Mouse (Mus musculus): Measurements from ENCODE around the gene Tmem219. TPM values are rescaled to one million over a fixed set of nuclear protein-coding genes. Genes with fewer than 3 reads are reported as not detected.
A peak's percentile ranks its signal among the peaks of the same experiment; 100 is the strongest.

The Tmem219 gene
- polyA plus RNA-seq, 1 experiment, result 90.8 TPM

DNA sequence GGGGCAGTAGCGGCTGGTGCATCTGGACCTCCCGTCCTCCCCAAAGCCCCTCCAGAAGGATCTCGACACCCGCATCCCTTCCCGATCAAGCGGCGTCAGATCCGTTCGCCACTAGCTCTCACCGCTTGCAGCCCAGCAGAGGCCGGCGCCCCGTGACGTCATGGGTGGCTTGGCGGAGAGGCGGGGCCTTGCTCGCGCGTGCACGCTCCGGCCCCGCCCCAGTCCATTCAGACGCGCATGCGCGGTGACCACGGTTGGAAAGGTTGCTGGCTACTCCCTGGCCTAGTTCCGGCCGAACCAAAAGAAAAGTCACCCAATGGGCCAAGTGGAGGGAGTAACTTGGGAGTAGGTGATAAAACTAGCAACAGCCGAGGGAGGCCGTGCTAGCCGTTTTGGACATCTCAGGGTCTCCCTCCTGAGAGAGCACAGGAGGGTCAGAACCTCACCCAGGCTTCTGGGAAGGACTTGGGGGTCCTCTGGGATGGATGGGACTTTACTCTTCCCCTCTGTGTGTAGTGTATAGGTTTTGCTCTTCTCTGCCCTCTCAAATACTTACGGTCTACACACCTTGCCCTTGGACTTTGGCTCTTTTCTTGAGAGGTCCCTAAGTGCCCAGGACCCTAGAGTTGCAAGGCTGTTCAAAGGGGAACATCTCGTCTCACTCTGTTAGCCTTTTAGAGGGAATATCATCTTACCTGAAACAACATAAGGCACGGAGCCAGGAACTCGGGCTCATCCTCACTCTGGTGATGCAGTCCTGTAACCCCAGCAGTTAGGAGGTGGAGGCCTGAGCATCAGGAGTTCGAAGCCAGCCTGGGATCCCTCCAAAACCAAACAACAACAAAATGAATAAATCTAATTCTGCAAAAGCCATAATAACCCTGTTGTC lies 24.4 kb downstream of the Tmem219 start:
- TF ChIP-seq CTCF (conservative IDR thresholded peaks at IDR 0.05; ENCODE audit: insufficient read depth, insufficient read length, low read depth, low read length), result no peak
- peak; percentile 53 for TF ChIP-seq POLR2A (IDR thresholded peaks at IDR 0.05; ENCODE audit: low read depth, low read length)
- peak overlapping the region; percentile 73 for H3K4me3 ChIP-seq (ENCODE audit: insufficient read depth, low read depth, low read length)
- no peaks in the 10 kb centered on the region for H3K27me3 ChIP-seq (replicated peaks; ENCODE audit: control insufficient read depth, insufficient read depth, low read length)
- WGBS, result 8% methylated on average over 37 of the region's 37 CpGs
- peak overlapping the region; percentile 79 for H3K27ac ChIP-seq (ENCODE audit: insufficient read depth, low read depth, low read length)
- peaks cover 8% of the 10 kb centered on the region; the same call in 1 of the 2 replicates for H3K4me1 ChIP-seq (ENCODE audit: control insufficient read depth, insufficient read depth, low read length)
- no peaks in the 10 kb centered on the region for H3K36me3 ChIP-seq (ENCODE audit: control insufficient read depth, insufficient read depth, low read length)
- DNase-seq, result peak; percentile 98

DNA sequence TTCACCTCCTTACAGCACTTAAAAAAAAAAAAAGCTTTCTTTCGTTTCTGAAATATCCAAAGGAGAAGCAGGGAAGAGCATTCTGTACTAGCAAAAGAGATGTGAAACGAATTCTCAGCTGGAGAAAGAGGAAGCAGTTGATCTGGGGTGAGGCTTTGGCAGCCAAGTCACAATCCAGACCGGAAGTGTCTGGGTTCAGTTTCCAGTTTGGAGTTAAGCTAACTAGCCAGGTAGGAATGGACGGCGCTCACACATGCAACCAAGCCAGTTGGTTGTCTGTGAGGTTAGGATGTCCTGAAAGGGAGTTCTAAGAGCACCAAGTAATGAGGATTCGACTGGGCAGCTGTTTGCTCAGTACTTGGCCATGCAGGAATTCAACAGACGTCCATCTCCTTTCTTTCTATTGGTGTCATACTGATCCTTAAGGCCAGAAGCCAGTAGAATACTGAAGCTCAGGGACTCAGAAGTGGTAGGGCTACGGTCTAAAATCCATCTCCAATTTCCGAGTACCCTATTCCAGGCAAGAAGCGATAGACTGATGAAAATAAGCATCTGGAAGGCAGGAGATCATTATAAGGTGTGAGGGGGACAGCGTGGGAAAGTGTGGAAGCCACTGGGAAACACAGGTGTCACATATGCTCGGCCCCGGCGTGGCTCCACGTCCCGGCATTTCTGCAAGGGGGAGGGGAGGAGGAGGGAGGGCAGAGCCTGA lies 25.2 kb downstream of the Tmem219 start:
- DNase-seq, result peak; percentile 59
- peak overlapping the region; percentile 72 for H3K27ac ChIP-seq (ENCODE audit: insufficient read depth, low read depth, low read length)
- no peaks in the 10 kb centered on the region for H3K36me3 ChIP-seq (ENCODE audit: control insufficient read depth, insufficient read depth, low read length)
- TF ChIP-seq POLR2A (IDR thresholded peaks at IDR 0.05; ENCODE audit: low read depth, low read length) (no peak), CTCF (conservative IDR thresholded peaks at IDR 0.05; ENCODE audit: insufficient read depth, insufficient read length, low read depth, low read length) (no peak)
- H3K4me3 ChIP-seq (ENCODE audit: insufficient read depth, low read depth, low read length), result peak overlapping the region; percentile 73
- 10% methylated on average over 16 of the region's 16 CpGs for WGBS
- H3K27me3 ChIP-seq (replicated peaks; ENCODE audit: control insufficient read depth, insufficient read depth, low read length), result no peaks in the 10 kb centered on the region
- H3K4me1 ChIP-seq (ENCODE audit: control insufficient read depth, insufficient read depth, low read length), result peaks cover 8% of the 10 kb centered on the region; the same call in 1 of the 2 replicates

DNA sequence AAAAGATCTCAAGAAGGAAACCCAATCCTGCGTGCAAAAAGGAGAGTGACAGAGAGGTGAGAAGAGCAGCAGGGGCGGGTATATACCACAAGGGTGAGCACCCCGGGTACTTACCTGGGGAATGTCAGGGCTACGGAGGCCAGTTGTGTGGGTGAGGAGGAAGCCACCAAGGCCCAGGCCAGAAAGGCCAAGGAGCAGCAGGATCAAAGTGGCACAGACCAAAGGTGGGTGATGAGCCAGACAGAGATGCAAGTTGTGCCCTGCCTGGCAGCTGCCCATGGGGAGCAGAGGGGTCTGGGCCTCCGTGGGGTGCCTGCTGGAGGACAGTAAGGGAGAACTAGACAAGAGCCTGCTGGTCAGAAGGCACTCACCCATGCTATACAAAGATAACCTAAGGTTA lies 25.8 kb downstream of the Tmem219 start:
- peak overlapping the region; percentile 46 for H3K27ac ChIP-seq (ENCODE audit: insufficient read depth, low read depth, low read length)
- DNase-seq, result no peak
- no peaks in the 10 kb centered on the region for H3K27me3 ChIP-seq (replicated peaks; ENCODE audit: control insufficient read depth, insufficient read depth, low read length)
- no peak overlapping the region for H3K4me3 ChIP-seq (ENCODE audit: insufficient read depth, low read depth, low read length)
- peaks cover 8% of the 10 kb centered on the region; the same call in 1 of the 2 replicates for H3K4me1 ChIP-seq (ENCODE audit: control insufficient read depth, insufficient read depth, low read length)
- TF ChIP-seq CTCF (conservative IDR thresholded peaks at IDR 0.05; ENCODE audit: insufficient read depth, insufficient read length, low read depth, low read length) (no peak), POLR2A (IDR thresholded peaks at IDR 0.05; ENCODE audit: low read depth, low read length) (no peak)
- 78% methylated on average over 5 of the region's 5 CpGs for WGBS
- H3K36me3 ChIP-seq (ENCODE audit: control insufficient read depth, insufficient read depth, low read length), result no peaks in the 10 kb centered on the region

DNA sequence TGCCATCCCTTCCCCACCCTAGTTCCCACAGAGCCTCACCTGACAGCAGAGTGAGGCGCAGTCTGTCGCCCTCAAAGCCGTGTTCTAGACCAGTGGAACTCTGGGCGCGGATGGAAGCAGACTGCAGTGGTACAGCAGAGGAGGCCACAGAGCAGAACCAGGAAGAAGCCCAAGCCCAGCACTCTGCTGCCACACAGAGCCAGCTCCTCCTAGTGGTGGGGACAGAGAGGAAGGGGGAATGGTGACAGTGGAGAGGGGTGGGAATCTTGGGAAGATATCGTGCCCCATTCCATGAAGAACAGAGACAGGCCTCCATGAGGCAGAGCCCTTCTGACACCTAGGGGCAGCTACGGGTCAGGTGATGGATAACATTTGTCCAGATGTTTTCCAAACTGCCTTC lies 33.9 kb downstream of the Tmem219 start:
- Histone ChIP-seq H3K27ac (ENCODE audit: insufficient read depth, low read depth, low read length) (no peak overlapping the region), H3K4me3 (ENCODE audit: insufficient read depth, low read depth, low read length) (no peak overlapping the region), H3K27me3 (replicated peaks; ENCODE audit: control insufficient read depth, insufficient read depth, low read length) (no peaks in the 10 kb centered on the region), H3K4me1 (ENCODE audit: control insufficient read depth, insufficient read depth, low read length) (no peaks in the 10 kb centered on the region), H3K36me3 (ENCODE audit: control insufficient read depth, insufficient read depth, low read length) (no peaks in the 10 kb centered on the region; the same call in 1 of the 2 replicates)
- no peak for TF ChIP-seq POLR2A (IDR thresholded peaks at IDR 0.05; ENCODE audit: low read depth, low read length)
- peak; percentile 60 for TF ChIP-seq CTCF (conservative IDR thresholded peaks at IDR 0.05; ENCODE audit: insufficient read depth, insufficient read length, low read depth, low read length)
- 42% methylated on average over 7 of the region's 7 CpGs for WGBS
- DNase-seq, result peak; percentile 58

DNA sequence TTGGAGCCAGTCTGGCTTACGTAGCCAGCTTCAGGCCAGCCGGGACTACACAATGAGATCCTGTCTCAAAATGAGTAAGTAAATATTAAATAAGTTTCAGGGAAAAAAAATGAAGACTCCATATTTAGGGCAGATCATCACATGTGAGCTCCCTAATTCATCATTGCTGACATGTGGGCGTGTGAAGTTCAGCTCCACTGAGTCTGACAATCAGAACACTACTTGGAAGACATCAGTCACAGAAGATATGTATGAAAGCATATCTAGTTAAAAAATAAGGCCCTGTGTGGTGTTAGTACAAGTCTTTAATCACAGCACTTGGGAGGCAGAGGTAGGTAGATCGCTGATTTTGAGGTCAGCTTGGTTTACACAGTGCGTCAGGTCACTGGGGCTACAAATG lies 35.4 kb downstream of the Tmem219 start:
- H3K27me3 ChIP-seq (replicated peaks; ENCODE audit: control insufficient read depth, insufficient read depth, low read length), result no peaks in the 10 kb centered on the region
- H3K4me3 ChIP-seq (ENCODE audit: insufficient read depth, low read depth, low read length), result no peak overlapping the region
- peaks cover 3% of the 10 kb centered on the region; the same call in 1 of the 2 replicates for H3K4me1 ChIP-seq (ENCODE audit: control insufficient read depth, insufficient read depth, low read length)
- H3K27ac ChIP-seq (ENCODE audit: insufficient read depth, low read depth, low read length), result no peak overlapping the region
- 87% methylated on average over 5 of the region's 5 CpGs for WGBS
- no peaks in the 10 kb centered on the region; the same call in 1 of the 2 replicates for H3K36me3 ChIP-seq (ENCODE audit: control insufficient read depth, insufficient read depth, low read length)
- no peak for TF ChIP-seq CTCF (conservative IDR thresholded peaks at IDR 0.05; ENCODE audit: insufficient read depth, insufficient read length, low read depth, low read length)
- TF ChIP-seq POLR2A (IDR thresholded peaks at IDR 0.05; ENCODE audit: low read depth, low read length), result no peak
- no peak for DNase-seq

DNA sequence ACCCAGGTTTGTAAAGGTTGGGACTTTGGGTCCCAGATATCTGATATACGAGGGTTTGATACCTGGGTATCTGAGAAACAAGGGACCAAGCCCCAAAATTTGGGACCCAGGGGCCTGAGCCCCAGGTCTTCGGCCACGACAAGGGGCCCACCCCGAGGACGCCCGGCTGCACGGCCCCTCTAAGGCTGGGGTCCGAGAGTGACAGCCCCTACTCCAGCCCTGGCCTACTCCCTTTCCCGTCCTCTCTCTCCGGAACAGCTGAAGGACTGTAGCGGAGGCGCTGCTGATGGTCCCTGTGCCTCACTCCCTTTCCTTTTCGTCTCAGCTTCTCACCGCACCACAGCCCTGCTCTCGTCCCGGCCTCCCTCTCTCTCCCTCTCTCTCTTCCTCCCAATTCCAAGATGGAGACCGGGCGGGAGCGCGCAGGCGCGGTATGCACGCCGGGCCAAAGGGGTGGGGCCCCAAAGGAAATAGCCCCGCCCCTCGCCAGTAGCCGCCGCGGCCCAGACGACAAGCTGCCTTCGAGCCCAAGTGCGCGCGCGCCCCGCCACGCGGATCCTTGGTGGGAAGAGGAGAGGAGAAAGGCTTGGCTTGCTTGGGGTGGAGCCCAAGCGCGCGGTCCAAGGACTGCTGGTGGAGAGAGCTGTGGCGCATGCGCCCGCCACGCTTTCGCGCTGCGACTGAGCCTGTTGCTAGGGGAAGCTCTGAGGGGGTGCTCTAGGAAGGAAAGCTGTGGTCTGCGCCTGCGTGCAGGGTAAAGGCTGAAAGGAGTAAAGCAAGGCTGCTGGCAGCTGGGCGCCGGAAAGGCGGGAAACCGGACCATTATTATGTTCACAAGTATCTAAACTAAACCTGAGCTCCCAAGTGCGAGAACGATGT lies 38.2 kb downstream of the Tmem219 start, which contains the start of gene Taok2:
TSS of gene Taok2 (minus strand) at position 418 of the 879 bp plus-strand sequence.
- Histone ChIP-seq H3K27ac (ENCODE audit: insufficient read depth, low read depth, low read length) (peak within 1 kb of the TSS; percentile 95), H3K27me3 (replicated peaks; ENCODE audit: control insufficient read depth, insufficient read depth, low read length) (no peaks in the 10 kb centered on the region), H3K4me1 (ENCODE audit: control insufficient read depth, insufficient read depth, low read length) (peaks cover 7% of the 10 kb centered on the region; the same call in 1 of the 2 replicates), H3K4me3 (ENCODE audit: insufficient read depth, low read depth, low read length) (peak within 1 kb of the TSS; percentile 97), H3K36me3 (ENCODE audit: control insufficient read depth, insufficient read depth, low read length) (peaks cover 4% of the 10 kb centered on the region; the same call in 1 of the 2 replicates)
- under 1% methylated on average over 56 of the region's 56 CpGs for WGBS
- peak; percentile 99 for DNase-seq
- no peak for TF ChIP-seq CTCF (conservative IDR thresholded peaks at IDR 0.05; ENCODE audit: insufficient read depth, insufficient read length, low read depth, low read length)
- peak; percentile 86 for TF ChIP-seq POLR2A (IDR thresholded peaks at IDR 0.05; ENCODE audit: low read depth, low read length)
